Comparison of ENCODE assay signal across 12 mouse cellular contexts in the genomic region with DNA sequence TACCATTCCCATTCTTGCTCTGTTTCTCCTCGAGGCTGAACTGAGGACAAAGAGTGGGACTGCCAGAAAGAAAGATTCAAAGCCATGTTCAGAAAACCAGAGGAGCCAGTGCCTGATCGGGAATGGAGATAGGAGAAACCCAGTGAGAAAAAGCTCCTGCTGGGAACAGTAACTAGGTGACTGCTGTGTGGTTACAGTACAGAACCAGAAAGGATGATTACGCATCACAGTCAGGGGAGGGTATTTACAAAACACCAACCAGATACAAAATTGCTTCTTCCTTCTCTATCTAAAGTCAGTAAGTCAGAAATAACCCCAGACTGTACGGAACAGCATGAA.
"Had no signal": no experiment of that assay in that cellular context is flagged by ENCODE, and none has a peak within 500 bp of the region (broad histone marks: within the 10 kb centered on the region; RNA-seq: fewer than 3 reads in every experiment).

No protein-coding gene starts in this region.

- H3K4me2 ChIP-seq: limb, embryonic 12.5 days; liver, embryonic 13.5 days; lung, embryonic 15.5 days; neural tube, embryonic 12.5 days had no signal

- DNase-seq: kidney, postnatal 25 days; liver; liver, embryonic 13.5 days; liver, postnatal 0 days; lung, postnatal 14 days; thymus, adult 18-20 months; thymus, postnatal 14 days had no signal

- H3K4me3 ChIP-seq: limb, embryonic 12.5 days; liver, embryonic 13.5 days; lung, embryonic 15.5 days; megakaryocyte, embryonic 14.5 days; neural tube, embryonic 12.5 days had no signal

- H3K27ac ChIP-seq: limb, embryonic 12.5 days; liver, embryonic 13.5 days; lung, embryonic 15.5 days; macrophage; neural tube, embryonic 12.5 days had no signal

- H3K27me3 ChIP-seq: limb, embryonic 12.5 days; liver, embryonic 13.5 days; lung, embryonic 15.5 days; megakaryocyte, embryonic 14.5 days; neural tube, embryonic 12.5 days had no signal

- H3K9me3 ChIP-seq: limb, embryonic 12.5 days; liver, embryonic 13.5 days; lung, embryonic 15.5 days; neural tube, embryonic 12.5 days had no signal

- H3K36me3 ChIP-seq: limb, embryonic 12.5 days; liver, embryonic 13.5 days; lung, embryonic 15.5 days; neural tube, embryonic 12.5 days had no signal

- H3K4me1 ChIP-seq: liver, embryonic 13.5 days; lung, embryonic 15.5 days; megakaryocyte, embryonic 14.5 days; neural tube, embryonic 12.5 days had no signal

- ATAC-seq: liver, postnatal 0 days had no signal

- H3K9ac ChIP-seq: limb, embryonic 12.5 days; liver, embryonic 13.5 days; liver, postnatal 0 days; lung, embryonic 15.5 days; neural tube, embryonic 12.5 days had no signal
